9 mouse cellular contexts compared by ENCODE assay signal in the genomic region with DNA sequence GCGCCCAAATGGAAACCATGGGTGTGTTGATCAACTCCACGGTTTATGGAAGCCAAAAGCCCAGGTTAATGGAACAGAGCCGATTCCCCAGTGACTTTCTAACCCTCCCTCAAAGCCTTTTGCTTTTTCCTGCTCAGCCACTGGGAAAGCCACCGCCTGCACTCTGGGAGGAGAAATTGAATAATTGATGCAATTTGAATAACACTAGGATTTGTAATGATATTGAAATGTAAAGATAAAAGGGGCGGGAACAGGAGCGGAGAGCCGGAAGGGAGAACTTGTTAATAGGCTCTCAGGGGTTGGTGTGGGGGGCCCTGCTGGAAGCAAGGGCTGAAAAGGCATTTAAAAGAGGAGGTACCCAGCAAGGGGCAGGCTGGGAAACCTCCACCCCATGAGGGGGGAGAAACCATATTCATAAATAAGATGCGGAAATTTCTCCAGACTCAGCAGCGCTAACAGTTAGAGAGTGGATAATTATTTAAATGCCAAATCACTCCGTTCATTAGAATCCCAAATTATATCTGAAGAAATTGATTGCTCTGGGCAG. TPM values are rescaled to one million over a fixed set of nuclear protein-coding genes. Genes with fewer than 3 reads are reported as not detected.
DNase-seq lines count a peak whose midpoint lies in the region; ATAC-seq lines count a peak whose summit lies in the region.
"Had no signal": no experiment of that assay in that cellular context is flagged by ENCODE, and none has a peak within 500 bp of the region (broad histone marks: within the 10 kb centered on the region; RNA-seq: fewer than 3 reads in every experiment).

No protein-coding gene starts in this region.

- no peaks in the 10 kb centered on the region for H3K36me3 ChIP-seq in lung, embryonic 15.5 days
- H3K36me3 ChIP-seq in forebrain, embryonic 13.5 days (ENCODE audit: poor library complexity, severe bottlenecking): no peaks in the 10 kb centered on the region
- no peaks in the 10 kb centered on the region for H3K36me3 ChIP-seq in limb, embryonic 11.5 days (ENCODE audit: control insufficient read depth, insufficient read depth, low read length)
- H3K36me3 ChIP-seq in stomach, embryonic 15.5 days: no peaks in the 10 kb centered on the region

- H3K27ac ChIP-seq in lung, embryonic 15.5 days: no peak overlapping the region
- peak overlapping the region; percentile 45; the same call in 1 of the 2 replicates for H3K27ac ChIP-seq in forebrain, embryonic 13.5 days
- no peak overlapping the region for H3K27ac ChIP-seq in limb, embryonic 11.5 days (replicated peaks; ENCODE audit: low read depth, low read length)
- no peak overlapping the region for H3K27ac ChIP-seq in stomach, embryonic 15.5 days

- WGBS in lung, embryonic 15.5 days: 17% methylated on average over 10 of the region's 10 CpGs
- WGBS in forebrain, embryonic 13.5 days: 4% methylated on average over 10 of the region's 10 CpGs
- WGBS in limb, embryonic 11.5 days: 8% methylated on average over 10 of the region's 10 CpGs
- 14% methylated on average over 10 of the region's 10 CpGs for WGBS in stomach, embryonic 15.5 days

- H3K9ac ChIP-seq in lung, embryonic 15.5 days: no peak overlapping the region
- H3K9ac ChIP-seq in forebrain, embryonic 13.5 days: no peak overlapping the region
- H3K9ac ChIP-seq in limb, embryonic 11.5 days (ENCODE audit: low read length): no peak overlapping the region
- no peak overlapping the region for H3K9ac ChIP-seq in stomach, embryonic 15.5 days

- no peak for ATAC-seq in lung, embryonic 15.5 days (ENCODE audit: borderline replicate concordance, extremely low read depth, low FRiP score, low TSS enrichment)
- 0 out of 2 replicates have a peak, but pooled peaks have one; percentile 33 for ATAC-seq in forebrain, embryonic 13.5 days
- ATAC-seq in limb, embryonic 11.5 days (ENCODE audit: insufficient number of reproducible peaks, low FRiP score, low TSS enrichment, low read depth): no peak
- ATAC-seq in stomach, embryonic 15.5 days (ENCODE audit: insufficient read depth, low FRiP score, low read depth): no peak

- H3K4me2 ChIP-seq in lung, embryonic 15.5 days: peak overlapping the region; percentile 22
- H3K4me2 ChIP-seq in forebrain, embryonic 13.5 days: peak overlapping the region; percentile 34
- H3K4me2 ChIP-seq in limb, embryonic 11.5 days (ENCODE audit: low read depth, severe bottlenecking): 0 out of 2 replicates have a peak overlapping the region, but pooled peaks have one; percentile 10
- peak overlapping the region; percentile 29; the same call in 1 of the 2 replicates for H3K4me2 ChIP-seq in stomach, embryonic 15.5 days

- H3K4me3 ChIP-seq in lung, embryonic 15.5 days: no peak overlapping the region
- H3K4me3 ChIP-seq in forebrain, embryonic 13.5 days: no peak overlapping the region
- H3K4me3 ChIP-seq in limb, embryonic 11.5 days (ENCODE audit: low read depth, low read length): no peak overlapping the region
- H3K4me3 ChIP-seq in stomach, embryonic 15.5 days (replicated peaks): no peak overlapping the region

- no peaks in the 10 kb centered on the region for H3K9me3 ChIP-seq in lung, embryonic 15.5 days
- H3K9me3 ChIP-seq in forebrain, embryonic 13.5 days (replicated peaks): 0 out of 2 replicates have a peak, but pooled peaks cover 4% of the 10 kb centered on the region
- no peaks in the 10 kb centered on the region for H3K9me3 ChIP-seq in limb, embryonic 11.5 days (ENCODE audit: control insufficient read depth, low read length)
- no peaks in the 10 kb centered on the region for H3K9me3 ChIP-seq in stomach, embryonic 15.5 days

- H3K27me3 ChIP-seq in lung, embryonic 15.5 days: peaks cover 20% of the 10 kb centered on the region; the same call in 1 of the 2 replicates
- peaks cover 25% of the 10 kb centered on the region for H3K27me3 ChIP-seq in forebrain, embryonic 13.5 days
- H3K27me3 ChIP-seq in limb, embryonic 11.5 days (ENCODE audit: control insufficient read depth, insufficient read depth, low read length): peaks cover 11% of the 10 kb centered on the region; the same call in 1 of the 2 replicates
- H3K27me3 ChIP-seq in stomach, embryonic 15.5 days (replicated peaks): no peaks in the 10 kb centered on the region

- intact Hi-C loops in left cerebral cortex, postnatal 14 days (cut with DNase I): no loop called here
- intact Hi-C loops in left cerebral cortex, postnatal 10 days (cut with DNase I): no loop called here

- peaks cover 5% of the 10 kb centered on the region; the same call in 1 of the 2 replicates for H3K4me1 ChIP-seq in lung, embryonic 15.5 days
- peaks cover 20% of the 10 kb centered on the region for H3K4me1 ChIP-seq in forebrain, embryonic 13.5 days
- peaks cover 19% of the 10 kb centered on the region for H3K4me1 ChIP-seq in limb, embryonic 11.5 days (ENCODE audit: control insufficient read depth, insufficient read depth, low read length)
- 0 out of 2 replicates have a peak, but pooled peaks cover 7% of the 10 kb centered on the region for H3K4me1 ChIP-seq in stomach, embryonic 15.5 days

- DNase-seq in lung, postnatal 36 days: no peak
- DNase-seq in limb, embryonic 11.5 days (ENCODE audit: low spot score): no peak
- no peak for DNase-seq in left cerebral cortex, postnatal 14 days (ENCODE audit: low spot score in 2 of 2)
- DNase-seq in ovary, postnatal 14 days (ENCODE audit: low spot score): no peak
- no peak for DNase-seq in left cerebral cortex, postnatal 10 days (ENCODE audit: extremely low spot score in 1 of 2, low spot score in 2 of 2)
- DNase-seq: lung, adult 18-20 months had no signal

RNA-seq across cellular contexts. Expression of gene Fam222a, which starts 53.8 kb away (rescaled TPM):
- polyA plus RNA-seq in lung, embryonic 15.5 days (2015; fragmentation: Nextera tagmentation; extraction: Ambion mirVana): 2.1 TPM in 2 replicates
- polyA plus RNA-seq in forebrain, embryonic 13.5 days (2015; fragmentation: Nextera tagmentation; extraction: Ambion mirVana): 4.8 and 4.9 TPM in 2 replicates
- 2.4 and 2.5 TPM in 2 replicates for polyA plus RNA-seq in limb, embryonic 11.5 days (2014; fragmentation: Nextera tagmentation; extraction: Ambion mirVana)
- polyA plus RNA-seq in stomach, embryonic 15.5 days (2015; fragmentation: Nextera tagmentation; extraction: Ambion mirVana): 2.9 and 3.8 TPM in 2 replicates
- 1 to 10 TPM; 8.1 to 9.0 TPM for total RNA-seq in left cerebral cortex, postnatal 14 days (2021)
- 1 to 10 TPM; 6.4 to 7.4 TPM for total RNA-seq in left cerebral cortex, postnatal 10 days (2021)
